Mouse (Mus musculus) stomach, embryonic 16.5 days (tissue): Measurements from ENCODE around the gene Uts2. TPM values are rescaled to one million over a fixed set of nuclear protein-coding genes. Genes with fewer than 3 reads are reported as not detected.

Experiments used
- polyA plus RNA-seq: library from polyadenylated mRNA; unstranded; fragments of >200 nt; fragmentation: Nextera tagmentation; extraction: Ambion mirVana; gene quantifications from 2 replicates; pipeline ENCODE4 v1.2.1, GENCODE M21; 2015

The Uts2 gene
- polyA plus RNA-seq, 1 experiment from 2014 or later: not detected

Other genes with a start within 250 kb of the Uts2 start
- 29.4 and 30.8 TPM in 2 replicates for gene Errfi1, start 143.2 kb upstream of the Uts2 start, polyA plus RNA-seq
- 362 and 368 TPM in 2 replicates for gene Park7, start 82.7 kb upstream of the Uts2 start, polyA plus RNA-seq
- gene Tnfrsf9, start 82.5 kb upstream of the Uts2 start, polyA plus RNA-seq: 0.84 and 1.3 TPM in 2 replicates
- 5.6 and 5.9 TPM in 2 replicates for gene Per3, start 47.6 kb downstream of the Uts2 start, polyA plus RNA-seq
- gene Vamp3, start 60.9 kb downstream of the Uts2 start, polyA plus RNA-seq: 131 and 144 TPM in 2 replicates
- gene Gm13090, start 92.5 kb downstream of the Uts2 start, polyA plus RNA-seq: not detected in 2 replicates